Mouse (Mus musculus) thymus, postnatal 4 days (tissue): Measurements from ENCODE around the gene Slc5a11.

Source experiments
- DNase-seq: peaks from one replicate; pipeline ENCODE4 v3.0.0; 2021

The Slc5a11 gene

DNA sequence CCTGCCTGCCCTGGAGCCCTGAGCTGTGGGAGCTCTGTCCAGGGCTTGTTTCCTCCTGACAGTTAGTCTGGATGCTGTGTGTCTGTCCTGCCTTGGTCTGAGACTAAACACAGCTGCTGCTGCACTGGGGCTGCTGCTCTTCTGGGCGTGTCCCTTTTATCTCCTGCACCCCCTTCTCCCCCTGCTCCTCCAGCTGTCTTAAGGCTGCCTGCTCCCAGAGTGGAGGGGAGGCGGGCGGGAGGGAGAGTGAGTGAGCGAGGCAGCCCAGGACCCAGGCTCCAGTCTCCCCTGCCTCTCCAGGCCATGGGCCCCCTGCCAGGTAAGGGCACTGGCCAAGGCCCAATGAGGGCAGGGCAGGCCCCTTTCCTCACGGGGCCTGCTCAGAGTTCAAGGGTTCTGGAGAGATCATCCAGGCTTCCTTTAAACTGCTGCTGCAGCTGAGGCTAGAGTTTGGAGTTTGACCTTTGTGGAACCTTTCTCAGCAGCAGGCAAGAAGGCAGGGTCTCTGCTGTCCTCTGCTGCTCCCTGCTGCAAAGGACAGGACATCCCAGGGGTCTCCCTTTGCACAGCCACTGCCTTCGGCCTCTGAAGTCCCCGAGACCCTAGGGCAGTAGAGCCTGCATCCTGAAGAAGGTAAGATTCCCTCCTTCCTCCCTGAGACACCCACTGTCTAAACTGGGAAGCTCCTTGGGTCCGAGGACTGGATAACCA, at the start of gene Slc5a11:
Gene Slc5a11 (plus strand): TSS at position 416 of the 711 bp plus-strand sequence.
- DNase-seq, result no peak

DNA sequence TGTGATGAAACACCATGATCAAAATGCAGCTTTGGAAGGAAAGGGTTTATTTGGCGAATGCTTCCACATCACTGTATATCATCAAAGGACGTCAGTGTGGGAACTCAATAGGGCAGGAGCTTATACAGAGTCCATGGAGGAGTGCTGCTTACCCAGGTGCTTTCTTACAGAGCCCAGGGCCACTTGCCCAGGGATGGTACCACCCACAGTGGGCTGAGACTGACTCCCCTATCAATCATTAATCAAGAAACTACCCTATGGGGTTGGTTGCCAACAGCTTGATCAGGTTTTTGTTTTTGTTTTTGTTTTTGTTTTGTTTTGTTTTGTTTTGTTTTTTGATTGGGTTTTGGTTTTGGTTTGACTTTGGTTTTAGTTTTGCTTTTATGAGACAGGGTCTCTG, 47.1 kb upstream of the Slc5a11 start:
- no peak for DNase-seq

DNA sequence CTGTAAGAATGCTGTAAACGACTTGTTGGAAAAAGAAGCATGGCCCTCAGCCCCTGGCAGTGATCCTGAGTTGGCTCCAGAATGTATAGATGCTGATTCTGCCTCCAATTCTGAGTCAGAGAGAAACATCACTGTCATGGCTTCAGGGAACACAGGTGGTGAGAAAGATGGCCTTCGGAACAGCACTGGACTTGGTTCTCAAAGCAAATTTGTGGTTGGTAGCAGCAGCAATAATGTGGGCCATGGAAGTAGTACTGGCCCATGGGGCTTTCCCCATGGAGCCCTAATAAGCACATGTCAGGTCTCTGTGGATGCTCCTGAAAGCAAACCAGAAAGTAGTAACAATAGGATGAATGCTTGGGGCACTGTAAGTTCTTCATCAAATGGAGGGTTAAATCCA, 45.0 kb upstream of the Slc5a11 start:
- no peak for DNase-seq

DNA sequence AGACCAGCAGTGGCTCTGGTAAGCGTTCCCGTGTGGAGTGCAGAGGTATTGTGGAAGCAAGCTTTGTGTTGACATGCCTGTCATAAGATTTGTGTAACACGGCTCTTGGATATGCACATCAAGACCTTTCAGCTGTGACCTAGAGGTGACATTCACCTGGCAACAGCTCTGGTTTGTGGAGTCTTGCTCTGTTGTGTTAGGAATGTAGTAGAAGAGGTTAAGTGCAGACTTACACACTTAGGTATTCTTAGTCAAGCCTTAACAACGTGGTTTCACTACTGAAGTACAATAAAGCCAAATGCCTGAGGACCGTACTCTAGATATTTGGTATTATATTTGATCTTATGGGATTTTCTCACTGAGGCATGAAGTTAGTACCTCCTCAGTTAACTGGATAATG, 42.5 kb upstream of the Slc5a11 start:
- DNase-seq, result no peak

DNA sequence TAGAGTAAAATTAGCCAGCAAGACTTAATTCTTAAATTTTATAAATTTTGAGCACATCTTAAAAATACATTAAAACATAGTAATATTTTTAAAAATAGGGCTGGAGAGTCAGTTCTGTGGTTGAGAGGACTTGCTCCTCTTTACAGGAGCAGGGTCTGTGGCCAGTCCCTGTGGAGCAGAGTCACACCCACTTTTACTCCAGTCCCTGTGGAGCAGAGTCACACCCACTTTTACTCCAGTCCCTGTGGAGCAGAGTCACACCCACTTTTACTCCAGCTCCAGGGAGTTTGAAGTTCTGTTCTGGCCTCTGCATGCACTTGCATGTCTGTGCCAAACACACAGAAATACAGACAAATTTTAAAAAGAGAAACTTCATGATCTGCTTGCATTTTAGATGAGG, 37.4 kb upstream of the Slc5a11 start:
- no peak for DNase-seq

DNA sequence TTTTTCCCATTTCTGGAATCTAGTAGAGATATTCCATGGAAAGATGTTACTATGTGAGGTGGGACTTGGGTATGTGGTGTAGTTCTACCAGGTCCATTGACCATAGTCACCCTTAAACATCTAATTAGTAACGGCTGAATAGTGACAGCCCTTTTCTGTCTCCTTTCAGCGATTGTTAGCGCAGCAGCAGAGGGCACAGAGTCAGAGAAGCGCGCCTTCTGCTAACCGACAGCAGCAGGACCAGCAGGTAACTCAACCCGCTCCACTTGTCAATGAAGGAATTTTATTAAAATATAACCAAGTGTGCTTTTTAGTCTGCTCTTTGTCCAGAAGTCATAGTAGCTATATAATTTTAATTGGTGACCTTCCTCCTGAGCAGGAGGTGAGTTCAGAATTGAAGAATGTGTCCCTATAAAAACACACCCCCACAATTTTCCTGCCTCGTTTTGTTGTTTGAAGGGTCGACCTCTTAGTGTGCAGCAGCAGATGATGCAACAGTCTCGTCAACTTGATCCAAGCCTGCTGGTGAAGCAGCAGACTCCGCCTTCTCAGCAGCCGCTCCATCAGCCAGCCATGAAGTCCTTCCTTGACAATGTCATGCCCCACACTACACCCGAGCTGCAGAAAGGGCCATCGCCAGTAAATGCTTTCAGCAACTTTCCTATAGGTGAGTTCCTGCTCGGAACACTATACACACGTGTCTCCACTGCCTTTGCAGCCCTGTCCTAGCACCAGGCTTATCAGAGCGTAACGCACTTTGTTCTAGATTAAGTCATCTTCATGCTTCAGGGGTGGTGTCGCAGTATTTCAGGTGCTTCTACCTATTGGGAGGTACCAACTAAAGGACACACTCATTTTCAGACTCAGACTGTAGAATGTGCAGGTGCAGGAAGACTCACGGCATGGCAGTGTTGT, 32.5 kb upstream of the Slc5a11 start:
- no peak for DNase-seq

DNA sequence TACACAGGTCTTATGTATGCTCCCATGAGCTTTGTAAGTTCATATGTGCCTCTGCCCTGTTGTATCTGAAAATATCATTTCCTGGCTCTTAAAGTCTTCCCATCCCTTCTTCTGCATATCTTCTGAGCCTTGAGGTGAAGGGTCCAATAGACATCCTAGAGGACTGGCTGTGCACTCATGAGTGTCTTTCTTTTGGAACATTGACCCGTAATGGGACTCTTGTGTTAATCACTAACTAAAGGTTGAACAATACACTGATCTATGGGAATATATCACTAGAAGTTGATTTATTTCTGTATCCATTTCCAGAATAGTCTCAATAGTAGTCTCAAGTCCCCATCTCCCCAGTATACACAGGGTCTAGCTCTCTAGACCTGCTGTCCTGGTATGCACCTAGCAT, 29.7 kb upstream of the Slc5a11 start:
- DNase-seq, result no peak

DNA sequence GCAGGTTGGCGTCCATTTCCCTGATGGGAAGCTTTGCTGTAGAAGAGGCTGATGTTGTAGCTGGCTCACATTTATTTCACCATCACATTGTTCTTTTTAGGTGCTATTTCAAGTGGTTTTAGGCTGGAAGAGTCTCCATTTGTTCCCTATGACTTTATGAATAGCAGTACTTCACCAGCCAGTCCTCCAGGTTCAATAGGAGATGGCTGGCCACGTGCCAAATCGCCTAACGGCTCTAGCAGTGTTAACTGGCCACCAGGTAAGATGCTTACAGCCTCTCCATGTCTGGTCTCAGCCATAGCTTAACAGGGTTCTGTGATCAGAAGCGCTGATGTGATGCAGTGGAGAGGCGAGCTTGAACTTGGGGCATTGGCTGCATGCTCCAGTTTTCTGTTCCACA, 28.1 kb upstream of the Slc5a11 start:
- no peak for DNase-seq

DNA sequence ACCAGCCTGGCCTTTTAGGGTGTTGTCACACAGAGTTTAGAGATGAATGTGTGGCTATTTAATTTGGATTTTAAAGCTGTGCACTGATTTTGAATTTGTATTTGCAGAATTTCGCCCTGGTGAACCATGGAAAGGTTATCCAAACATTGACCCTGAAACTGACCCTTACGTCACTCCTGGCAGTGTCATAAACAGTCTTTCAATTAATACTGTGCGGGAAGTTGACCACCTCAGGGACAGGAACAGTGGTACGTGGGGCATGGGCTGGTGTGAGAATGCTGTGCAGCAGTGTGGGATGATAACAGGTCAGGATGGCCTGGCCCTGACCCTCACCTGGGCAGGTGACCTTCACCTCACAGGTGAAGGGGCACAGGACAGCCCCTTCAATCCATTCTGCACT, 27.3 kb upstream of the Slc5a11 start:
- DNase-seq, result no peak

DNA sequence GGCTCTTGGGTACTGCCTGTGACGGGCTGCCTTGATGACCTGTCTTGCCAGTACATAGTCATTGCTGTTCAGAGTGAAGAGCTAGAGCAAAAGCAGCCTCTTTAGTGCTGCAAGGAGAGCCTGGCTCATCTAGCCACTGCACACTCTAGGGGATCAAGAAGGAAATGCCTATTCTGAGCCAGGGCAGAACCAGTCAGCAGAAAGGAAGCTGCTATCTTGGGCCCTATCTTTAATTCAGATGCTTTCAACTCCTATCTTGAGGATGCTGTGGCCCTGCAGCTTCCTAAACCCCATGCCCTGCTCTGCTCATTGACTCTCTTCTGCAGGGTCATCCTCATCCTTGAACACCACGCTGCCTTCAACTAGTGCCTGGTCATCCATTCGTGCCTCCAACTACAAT, 26.1 kb upstream of the Slc5a11 start:
- no peak for DNase-seq

DNA sequence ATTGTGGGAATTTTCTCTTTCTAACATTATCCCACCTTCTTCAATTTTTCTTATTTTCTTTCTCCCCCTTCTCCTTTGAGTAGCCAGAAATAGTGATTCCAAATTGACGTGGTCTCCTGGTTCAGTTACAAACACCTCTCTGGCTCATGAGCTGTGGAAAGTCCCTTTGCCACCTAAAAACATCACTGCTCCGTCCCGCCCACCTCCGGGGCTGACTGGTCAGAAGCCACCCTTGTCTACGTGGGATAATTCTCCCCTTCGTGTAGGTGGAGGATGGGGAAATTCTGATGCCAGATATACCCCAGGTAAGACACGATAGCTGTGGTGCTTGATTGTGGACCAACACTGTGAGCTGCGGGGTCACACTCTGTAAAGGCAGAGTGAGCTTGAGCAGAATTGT, 24.8 kb upstream of the Slc5a11 start:
- no peak for DNase-seq

DNA sequence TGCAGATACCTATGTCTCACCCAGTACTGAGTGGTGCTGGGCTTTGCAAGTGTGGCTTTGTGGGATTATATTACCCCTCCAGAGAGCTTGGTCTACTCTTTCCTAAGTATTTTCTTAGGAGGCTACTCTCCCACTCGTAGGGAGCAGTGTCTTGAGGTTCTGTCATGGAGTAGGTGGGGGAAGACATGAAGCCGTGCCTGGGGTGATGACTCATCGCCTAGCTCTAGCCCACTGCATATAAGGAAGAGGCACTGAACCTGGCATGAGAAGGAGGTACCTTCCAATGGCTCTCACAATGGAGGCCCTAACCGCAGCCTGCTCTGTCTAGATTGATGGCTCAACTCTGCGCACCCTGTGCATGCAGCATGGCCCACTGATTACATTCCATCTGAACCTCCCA, 22.8 kb upstream of the Slc5a11 start:
- no peak for DNase-seq

DNA sequence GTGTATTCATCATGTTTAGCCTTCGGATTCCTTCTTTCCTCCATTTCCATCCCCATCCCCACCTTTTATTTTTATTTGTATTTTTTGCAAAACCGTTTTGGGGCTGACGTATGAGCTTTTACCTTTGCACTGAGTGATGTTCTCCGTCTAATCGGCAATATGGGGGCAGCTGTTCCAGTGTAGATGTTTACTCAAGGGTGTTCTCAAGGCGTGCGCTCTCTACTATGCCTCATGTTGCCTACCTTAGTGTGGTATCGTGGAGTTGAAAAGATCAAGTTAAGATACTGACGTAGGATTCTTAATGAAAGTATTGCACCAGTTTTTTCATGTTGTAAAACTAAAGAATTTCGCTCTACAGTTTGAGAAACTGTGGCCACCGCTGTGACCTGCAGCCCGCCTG, 21.4 kb upstream of the Slc5a11 start:
- DNase-seq, result no peak

DNA sequence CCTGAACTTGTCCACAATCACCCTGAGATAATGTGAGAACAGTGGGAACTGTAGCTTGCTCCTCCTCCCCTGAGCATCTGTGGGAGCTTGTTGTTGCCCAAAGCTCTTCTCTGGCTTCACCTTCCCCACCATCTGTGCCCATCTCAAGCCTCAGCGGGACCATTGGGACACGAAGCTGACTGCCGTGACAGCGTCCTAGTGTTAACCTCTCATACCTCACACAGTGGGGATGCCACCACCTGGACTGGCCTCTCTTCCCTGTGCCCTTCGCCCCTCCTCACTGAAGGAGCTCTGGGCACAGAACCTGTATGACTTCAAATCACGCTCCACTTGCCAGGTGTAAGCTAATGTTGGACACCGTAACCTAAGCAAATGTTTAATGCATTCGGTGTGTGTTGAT, 19.9 kb upstream of the Slc5a11 start:
- DNase-seq, result no peak

DNA sequence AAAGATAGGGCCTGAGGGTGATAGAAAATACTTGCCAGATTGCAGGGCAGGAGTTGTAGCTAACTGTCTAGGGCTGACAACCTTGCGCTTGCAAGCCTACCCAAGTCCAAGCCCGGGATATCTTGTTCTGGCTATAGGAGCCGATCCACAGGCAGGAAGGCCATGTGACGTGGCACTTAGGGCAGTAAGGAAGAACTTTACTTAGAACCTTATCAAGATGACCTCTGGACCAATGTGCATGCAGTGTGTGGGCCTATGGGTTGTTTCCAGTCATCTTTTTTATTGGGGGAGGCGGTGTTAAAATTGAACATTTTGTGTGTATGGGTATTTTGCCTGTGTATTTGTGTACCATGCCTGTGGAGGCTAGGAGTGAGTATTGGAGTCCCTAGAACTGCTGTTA, 18.1 kb upstream of the Slc5a11 start:
- no peak for DNase-seq

DNA sequence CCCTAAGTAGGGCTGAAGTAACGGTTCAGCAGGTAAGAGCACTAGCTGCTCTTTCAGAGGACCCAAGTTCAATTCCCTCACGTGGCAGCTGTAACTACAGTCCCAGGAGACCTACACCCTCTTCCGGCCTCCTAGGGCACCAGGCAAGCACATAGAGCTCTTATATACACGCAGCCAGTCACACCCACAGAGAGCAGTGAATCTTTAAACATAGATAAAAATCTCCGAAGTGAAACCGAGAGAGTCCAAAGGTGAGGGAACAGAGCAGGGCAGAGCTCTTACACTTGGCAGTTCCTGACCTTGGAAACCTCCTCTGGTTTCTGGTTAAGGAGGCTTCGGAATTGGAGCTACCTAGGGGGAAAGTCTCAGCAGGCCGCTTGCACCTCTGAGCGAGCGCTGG, 15.9 kb upstream of the Slc5a11 start:
- DNase-seq, result no peak

DNA sequence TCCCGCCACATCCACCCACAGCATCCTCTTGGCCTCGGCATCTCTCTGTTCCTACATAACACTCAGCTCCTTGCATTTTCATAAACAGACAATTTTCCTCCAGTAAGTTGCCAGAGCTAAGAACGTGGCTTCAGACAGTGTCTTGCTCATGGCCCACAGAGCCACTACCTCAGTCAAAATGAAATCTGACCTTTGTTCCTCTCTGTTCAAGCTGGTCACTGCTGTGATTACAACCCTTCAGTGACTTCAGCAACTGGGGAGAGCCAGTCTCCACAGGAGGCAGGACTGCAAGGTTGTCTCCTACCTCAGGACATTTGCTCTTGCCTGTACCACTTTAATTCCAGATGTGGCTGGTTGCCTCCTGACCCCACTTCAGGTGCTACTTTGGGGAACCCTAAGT, 15.4 kb upstream of the Slc5a11 start:
- DNase-seq, result no peak

DNA sequence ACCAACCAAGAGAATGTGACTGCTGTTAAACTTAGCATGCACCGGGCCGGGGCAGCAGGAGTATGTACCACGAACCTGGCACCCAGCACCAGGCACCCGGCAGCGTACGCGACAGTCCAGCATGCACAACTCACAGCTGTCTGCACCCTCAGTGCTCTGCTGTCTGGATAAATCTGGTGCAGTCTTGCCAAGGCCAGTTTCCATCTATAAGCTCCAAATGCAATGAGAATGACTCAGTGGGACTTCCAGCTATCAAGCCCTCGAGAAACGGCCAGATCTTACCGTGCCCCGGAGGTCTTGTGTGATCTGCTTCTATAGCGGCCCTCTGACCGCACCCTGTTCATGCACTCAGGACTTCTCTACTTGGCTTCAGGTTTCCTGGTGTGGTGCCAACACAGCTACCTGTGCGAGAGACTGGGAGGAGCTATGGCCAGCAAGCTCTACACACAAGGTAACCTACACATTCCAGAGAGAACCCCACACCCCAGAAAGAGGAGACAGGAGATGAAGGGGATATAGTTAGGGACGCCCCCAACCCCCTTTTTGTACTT, 14.8 kb upstream of the Slc5a11 start:
- no peak for DNase-seq

DNA sequence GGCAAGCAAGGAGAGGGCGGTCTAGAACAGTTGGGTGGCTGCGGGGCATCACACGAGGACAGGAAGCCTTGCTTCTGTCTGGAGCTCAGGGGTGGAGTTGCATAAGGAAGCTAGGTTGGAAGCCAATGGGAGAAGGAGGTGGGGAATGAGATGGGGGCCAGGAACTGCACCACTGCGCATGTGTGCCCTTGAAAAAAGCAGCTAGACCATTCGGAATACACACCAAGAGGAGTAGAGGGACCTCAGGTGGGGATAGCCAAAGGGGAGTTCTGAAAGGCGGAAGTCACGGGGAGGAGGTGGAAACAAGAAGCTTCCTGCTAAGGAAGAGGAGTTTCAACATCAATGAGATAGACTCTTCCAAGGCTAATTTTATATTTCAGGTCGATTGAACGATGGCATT, 13.9 kb upstream of the Slc5a11 start:
- DNase-seq, result no peak

DNA sequence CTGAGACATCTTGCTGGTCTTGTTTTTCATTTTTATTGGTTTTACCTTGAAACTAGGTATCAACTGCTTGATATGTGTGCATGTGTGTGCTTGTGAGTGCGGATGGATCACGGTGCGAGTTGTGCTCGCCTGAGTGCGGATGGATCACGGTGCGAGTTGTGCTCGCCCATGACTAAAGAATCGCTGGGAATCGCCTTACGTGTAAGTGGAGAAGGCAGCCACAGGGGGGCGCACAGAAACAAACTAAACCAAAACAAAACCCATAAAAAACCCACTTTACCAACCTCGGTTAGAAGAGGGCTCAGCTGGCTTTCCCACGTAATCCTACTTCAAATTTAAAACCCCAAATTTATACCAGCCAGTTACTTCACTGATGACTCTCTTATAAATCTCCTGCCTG, 9.3 kb upstream of the Slc5a11 start:
- DNase-seq, result peak; percentile 79

DNA sequence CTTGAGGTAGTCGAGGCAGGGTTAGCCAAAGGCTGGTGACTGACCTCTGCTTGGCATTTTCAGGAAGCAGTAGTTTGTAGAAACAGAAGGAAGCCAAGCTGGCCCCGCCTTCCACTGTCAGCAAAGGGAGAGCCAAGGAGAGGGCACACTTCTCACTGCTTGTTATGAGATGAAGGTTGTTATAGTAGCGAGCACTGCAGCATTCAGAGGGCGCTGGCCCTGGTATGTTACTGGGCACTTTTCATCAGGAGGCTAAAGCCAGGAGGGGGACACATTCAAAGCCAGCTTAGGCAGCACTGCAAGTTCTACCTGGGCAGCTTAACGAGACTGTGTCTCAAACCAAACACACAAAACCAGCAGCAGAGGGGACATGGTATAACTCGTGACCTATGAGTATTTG, 7.0 kb upstream of the Slc5a11 start:
- no peak for DNase-seq

DNA sequence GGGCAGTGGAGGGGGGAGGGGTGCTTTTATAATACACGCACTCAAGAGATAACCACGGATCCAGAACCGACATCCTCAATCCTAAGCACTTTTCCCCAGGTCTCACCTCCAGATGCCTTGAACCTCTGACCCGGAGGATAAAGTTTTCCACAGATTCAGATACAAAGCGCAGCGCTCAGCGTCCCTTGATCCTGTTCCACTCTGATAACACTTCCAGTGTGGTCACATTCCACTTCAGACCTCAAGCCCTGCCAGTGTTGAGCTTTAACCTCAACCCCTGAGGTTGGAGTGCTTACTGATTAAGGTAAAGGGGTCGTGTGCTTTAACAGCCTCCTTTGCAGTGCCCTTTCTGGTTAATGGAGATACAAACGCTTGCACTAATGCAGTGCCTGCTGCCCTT, 4.7 kb upstream of the Slc5a11 start:
- DNase-seq, result no peak

DNA sequence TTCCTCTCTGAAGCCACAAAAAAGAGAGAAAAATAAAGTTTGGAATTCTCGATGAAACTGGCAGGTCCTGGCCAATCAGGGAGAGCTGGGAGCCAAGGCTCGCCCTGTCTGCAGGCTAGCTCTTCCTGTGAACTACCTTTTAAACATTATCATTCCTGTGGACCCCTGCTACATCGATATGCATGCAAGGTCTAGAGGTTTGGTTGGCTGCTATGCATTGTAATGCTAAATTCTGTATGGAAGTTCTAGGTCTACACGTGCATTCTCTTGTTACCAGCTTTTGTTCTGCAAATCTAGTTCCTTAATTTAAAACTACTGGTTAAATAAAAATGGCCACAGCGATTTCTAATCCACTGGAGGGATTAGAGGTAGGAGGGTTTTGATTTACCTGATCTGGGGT, 3.1 kb upstream of the Slc5a11 start:
- no peak for DNase-seq

DNA sequence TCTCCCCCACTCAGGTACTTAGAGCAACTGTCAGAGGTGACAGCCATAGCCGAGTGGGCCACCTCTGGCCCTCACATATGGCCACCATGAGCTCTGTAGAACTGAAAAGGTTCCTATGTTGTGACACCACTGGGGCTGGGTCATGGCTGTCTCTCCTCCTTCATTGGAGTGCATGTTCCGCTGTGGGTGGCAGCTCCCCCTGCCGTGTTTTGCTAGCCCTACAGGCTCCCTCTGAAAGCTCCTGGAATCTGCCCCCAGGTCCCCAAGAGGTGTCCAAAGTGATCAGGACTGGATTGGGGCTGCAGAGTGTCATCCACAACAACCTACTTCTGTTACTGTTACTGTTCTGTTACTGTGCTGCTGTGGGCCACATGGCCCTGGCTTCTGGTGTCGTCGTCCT, 2.3 kb upstream of the Slc5a11 start:
- DNase-seq, result no peak
